Mouse (Mus musculus) cerebellum, postnatal 36 days (tissue): ENCODE measurements at regions not wholly inside any gene's neighbourhood (a gene's known extent, or its start where the extent isn't known, plus 50 kb on each side); places are given as distances from the start of the nearest gene placed in this dataset.
A peak's percentile ranks its signal among the peaks of the same experiment; 100 is the strongest.

ENCODE experiments used
- DNase-seq, 2 experiments: peaks; one replicate each; pipeline ENCODE4 v3.0.0; 2021 to 2022; ENCODE audit warnings: mixed read lengths in 2 of 2

GRCm38 (mm10) chr1:146185444-146185843 is 309.1 kb upstream of the Brinp3 start:
- DNase-seq, result no peak

- no peak for DNase-seq
Observed at GRCm38 (mm10) chr1:146211646-146212045, 282.9 kb upstream of the Brinp3 start.

- DNase-seq, result peak; percentile 68 to 78
Observed at GRCm38 (mm10) chr1:146231487-146232466, 262.8 kb upstream of the Brinp3 start.

GRCm38 (mm10) chr1:146260400-146260799 is 234.2 kb upstream of the Brinp3 start:
- peak; percentile 19 to 56 for DNase-seq

- no peak for DNase-seq
Observed at GRCm38 (mm10) chr1:146299031-146299430, 195.5 kb upstream of the Brinp3 start.

- no peak for DNase-seq
Observed at GRCm38 (mm10) chr1:146312547-146312946, 182.0 kb upstream of the Brinp3 start.

GRCm38 (mm10) chr1:146316172-146317158 is 178.1 kb upstream of the Brinp3 start:
- no peak for DNase-seq

GRCm38 (mm10) chr1:146322026-146322425 is 172.5 kb upstream of the Brinp3 start:
- no peak for DNase-seq

GRCm38 (mm10) chr1:146322862-146323261 is 171.7 kb upstream of the Brinp3 start:
- DNase-seq, result no peak

GRCm38 (mm10) chr1:146337049-146337448 is 157.5 kb upstream of the Brinp3 start:
- DNase-seq, result no peak

GRCm38 (mm10) chr1:146356964-146357363 is 137.6 kb upstream of the Brinp3 start:
- DNase-seq, result no peak

- DNase-seq, result peak in 1 of 2 experiments; percentile 5
Observed at GRCm38 (mm10) chr1:146358301-146358700, 136.3 kb upstream of the Brinp3 start.

GRCm38 (mm10) chr1:146359632-146360031 is 134.9 kb upstream of the Brinp3 start:
- peak in 1 of 2 experiments; percentile 12 for DNase-seq

GRCm38 (mm10) chr1:146360124-146360523 is 134.4 kb upstream of the Brinp3 start:
- DNase-seq, result no peak

GRCm38 (mm10) chr1:146363777-146364176 is 130.8 kb upstream of the Brinp3 start:
- peak; percentile 46 to 54 for DNase-seq
